Mouse (Mus musculus) hindbrain, embryonic 15.5 days (tissue): ENCODE data around the gene Rbm34. TPM values are rescaled to one million over a fixed set of nuclear protein-coding genes. Genes with fewer than 3 reads are reported as not detected.

Experiments used
- ATAC-seq: fragments of 200-750 bp; cut with Nextera tagmentation; 2 replicates; pipeline ENCODE4 v1.8.0; 2017; ENCODE audit warnings: low read depth, moderate number of reproducible peaks, moderate TSS enrichment; ENCODE audit not compliant: low FRiP score
- H3K27ac ChIP-seq: fragments of 300-500 bp; sonication (generic); replicated peaks from 2 replicates; pipeline ENCODE4 v1.5.1; 2015; ENCODE audit warnings: mild to moderate bottlenecking, inconsistent platforms
- H3K27me3 ChIP-seq: fragments of 300-500 bp; sonication (generic); 2 replicates; pipeline ENCODE4 v1.6.1; 2015; ENCODE audit warnings: control low read depth, inconsistent platforms
- H3K36me3 ChIP-seq: fragments of 300-500 bp; sonication (generic); 2 replicates; pipeline ENCODE4 v1.6.1; 2015; ENCODE audit warnings: control low read depth, inconsistent platforms
- H3K4me1 ChIP-seq: fragments of 300-500 bp; sonication (generic); replicated peaks from 2 replicates; pipeline ENCODE4 v1.6.1; 2015; ENCODE audit warnings: control low read depth, inconsistent platforms
- H3K4me2 ChIP-seq: fragments of 300-500 bp; sonication (generic); 2 replicates; pipeline ENCODE4 v1.6.1; 2015; ENCODE audit warnings: moderate library complexity, mild to moderate bottlenecking, inconsistent platforms
- H3K4me3 ChIP-seq: fragments of 300-500 bp; sonication (generic); 2 replicates; pipeline ENCODE4 v1.5.1; 2015; ENCODE audit warnings: mild to moderate bottlenecking, inconsistent platforms
- H3K9ac ChIP-seq: fragments of 300-500 bp; sonication (generic); 2 replicates; pipeline ENCODE4 v1.6.1; 2015; ENCODE audit warnings: inconsistent platforms
- H3K9me3 ChIP-seq: fragments of 300-500 bp; sonication (generic); 2 replicates; pipeline ENCODE4 v1.6.1; 2016; ENCODE audit warnings: control low read depth, inconsistent platforms
- WGBS: fragments of 180-500 bp; shearing (Covaris S2); methylation state at CpG from one replicate; pipeline ENCODE4 v1.1.7; 2015; 5-methylcytosine and 5-hydroxymethylcytosine counted together
- polyA plus RNA-seq: library from polyadenylated mRNA; unstranded; fragments of >200 nt; fragmentation: Nextera tagmentation; extraction: Ambion mirVana; gene quantifications from 2 replicates; pipeline ENCODE4 v1.2.1, GENCODE M21; 2015

The Rbm34 gene
- polyA plus RNA-seq, 1 experiment from 2014 or later, result 25.2 TPM

- H3K4me1 ChIP-seq, result no peaks in the 10 kb centered on the region
- H3K9ac ChIP-seq, result no peak overlapping the region
- H3K27ac ChIP-seq, result no peak overlapping the region
- ATAC-seq, result no peak
- no peaks in the 10 kb centered on the region for H3K36me3 ChIP-seq
- 78% methylated on average over 2 of the region's 2 CpGs for WGBS
- no peaks in the 10 kb centered on the region for H3K9me3 ChIP-seq
- H3K4me2 ChIP-seq, result no peak overlapping the region
- no peaks in the 10 kb centered on the region for H3K27me3 ChIP-seq
- H3K4me3 ChIP-seq, result no peak overlapping the region
Measured at GRCm38 (mm10) chr8:126901049-126901448, 69.8 kb downstream of the Rbm34 start.

Other genes with a start within 250 kb of the Rbm34 start
- gene Tomm20, start 25.2 kb downstream of the Rbm34 start, polyA plus RNA-seq, result 196 and 200 TPM in 2 replicates
- 18.2 and 20.2 TPM in 2 replicates for gene Pard3, start 92.8 kb upstream of the Rbm34 start, polyA plus RNA-seq